17 mouse cellular contexts compared by ENCODE assay signal in the genomic region with DNA sequence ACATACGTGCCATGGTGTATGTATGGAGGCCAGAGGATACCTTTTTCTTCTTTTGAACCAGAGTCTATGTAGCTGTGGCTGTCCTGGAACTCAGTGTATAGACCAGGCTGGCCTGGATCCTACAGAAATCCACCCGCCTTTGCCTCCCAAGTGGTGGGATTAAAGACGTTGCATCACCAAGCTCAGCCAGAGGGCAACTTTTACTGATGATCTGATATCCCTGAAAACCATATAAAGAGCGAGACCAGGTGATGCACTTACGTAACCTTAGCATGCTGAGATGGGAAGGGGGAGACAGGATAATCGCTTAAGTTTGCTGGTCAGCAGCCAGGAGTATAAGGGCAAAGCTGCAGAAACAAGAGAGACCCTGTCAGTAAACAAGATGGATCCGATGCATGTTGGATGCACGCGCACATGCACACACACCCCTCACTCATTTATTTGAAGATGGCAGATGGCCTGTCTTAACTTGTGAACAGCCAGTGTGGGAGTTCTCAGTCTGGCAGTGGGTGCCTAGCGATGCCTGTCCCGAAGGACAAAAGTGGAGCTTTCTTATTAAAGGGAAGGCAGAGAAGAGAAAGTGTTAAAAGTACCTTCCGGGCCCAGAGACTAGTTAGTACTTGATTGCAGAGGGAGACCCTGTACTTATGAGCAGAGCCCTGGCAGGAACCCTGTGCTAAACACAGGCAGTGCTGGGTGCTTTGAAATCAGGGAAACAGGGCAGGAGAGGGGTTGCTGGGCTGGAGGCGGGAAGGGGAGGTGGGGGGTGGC. TPM values are rescaled to one million over a fixed set of nuclear protein-coding genes. Genes with fewer than 3 reads are reported as not detected.
A peak's percentile ranks its signal among the peaks of the same experiment; 100 is the strongest.
DNase-seq lines count a peak whose midpoint lies in the region; ATAC-seq and TF ChIP-seq lines count a peak whose summit lies in the region.
"Had no signal": no experiment of that assay in that cellular context is flagged by ENCODE, and none has a peak within 500 bp of the region (broad histone marks: within the 10 kb centered on the region; RNA-seq: fewer than 3 reads in every experiment).

No protein-coding gene starts in this region.

- H3K36me3 ChIP-seq in forebrain, embryonic 15.5 days, result no peaks in the 10 kb centered on the region
- no peaks in the 10 kb centered on the region for H3K36me3 ChIP-seq in forebrain, embryonic 12.5 days (replicated peaks)
- peaks cover 15% of the 10 kb centered on the region; the same call in 1 of the 2 replicates for H3K36me3 ChIP-seq in embryonic facial prominence, embryonic 14.5 days (ENCODE audit: control insufficient read depth, insufficient read depth, low read length)
- peaks cover 15% of the 10 kb centered on the region for H3K36me3 ChIP-seq in limb, embryonic 14.5 days (ENCODE audit: control insufficient read depth, insufficient read depth, low read length)
- H3K36me3 ChIP-seq: liver, embryonic 15.5 days had no signal

- no peaks in the 10 kb centered on the region for H3K9me3 ChIP-seq in forebrain, embryonic 15.5 days
- no peaks in the 10 kb centered on the region for H3K9me3 ChIP-seq in forebrain, embryonic 12.5 days
- no peaks in the 10 kb centered on the region for H3K9me3 ChIP-seq in embryonic facial prominence, embryonic 14.5 days (ENCODE audit: control insufficient read depth, low read length)
- no peaks in the 10 kb centered on the region for H3K9me3 ChIP-seq in limb, embryonic 14.5 days (ENCODE audit: control insufficient read depth, low read length)
- H3K9me3 ChIP-seq: liver, embryonic 15.5 days had no signal

- no peak for TF ChIP-seq POLR2A in limb, embryonic 14.5 days (IDR thresholded peaks at IDR 0.05; ENCODE audit: borderline replicate concordance, extremely low read depth, insufficient read depth, insufficient read length)

- peaks cover 10% of the 10 kb centered on the region for H3K4me1 ChIP-seq in forebrain, embryonic 15.5 days
- no peaks in the 10 kb centered on the region for H3K4me1 ChIP-seq in forebrain, embryonic 12.5 days
- H3K4me1 ChIP-seq in embryonic facial prominence, embryonic 14.5 days (ENCODE audit: control insufficient read depth, insufficient read depth, low read length), result peaks cover 41% of the 10 kb centered on the region
- H3K4me1 ChIP-seq in limb, embryonic 14.5 days (ENCODE audit: control insufficient read depth, insufficient read depth, low read length), result peaks cover 16% of the 10 kb centered on the region
- H3K4me1 ChIP-seq: liver, embryonic 15.5 days had no signal

- no peaks in the 10 kb centered on the region for H3K27me3 ChIP-seq in forebrain, embryonic 15.5 days
- H3K27me3 ChIP-seq in forebrain, embryonic 12.5 days, result no peaks in the 10 kb centered on the region
- H3K27me3 ChIP-seq in embryonic facial prominence, embryonic 14.5 days (replicated peaks; ENCODE audit: control insufficient read depth, insufficient read depth, low read length), result no peaks in the 10 kb centered on the region
- no peaks in the 10 kb centered on the region for H3K27me3 ChIP-seq in limb, embryonic 14.5 days (ENCODE audit: control insufficient read depth, insufficient read depth, low read length)
- H3K27me3 ChIP-seq: liver, embryonic 15.5 days had no signal

- DNase-seq in brain, adult 2 months (ENCODE audit: low read depth, low spot score), result peak; percentile 18
- DNase-seq in embryonic facial prominence, embryonic 14.5 days (ENCODE audit: low spot score), result peak; percentile 67
- DNase-seq in limb, embryonic 14.5 days (ENCODE audit: low spot score), result no peak
- DNase-seq in layer of hippocampus, postnatal 25 days (ENCODE audit: extremely low spot score in 1 of 2, low spot score in 1 of 2), result no peak
- DNase-seq in lung, postnatal 36 days, result no peak
- no peak for DNase-seq in cerebellum, adult 11 months
- DNase-seq: adrenal gland, adult 2 months; cerebellum, adult 2 months; heart, adult 11 months; kidney, adult 8-10 months; left cerebral cortex, postnatal 4 days; spleen, adult 18-20 months; thymus, postnatal 4 days had no signal

- WGBS in forebrain, embryonic 15.5 days, result 56% methylated on average over 13 of the region's 13 CpGs
- WGBS in forebrain, embryonic 12.5 days, result 77% methylated on average over 13 of the region's 13 CpGs
- 44% methylated on average over 13 of the region's 13 CpGs for WGBS in embryonic facial prominence, embryonic 14.5 days
- WGBS in limb, embryonic 14.5 days, result 51% methylated on average over 13 of the region's 13 CpGs

- peak; percentile 80; the same call in 1 of the 2 replicates for ATAC-seq in forebrain, embryonic 15.5 days (replicated peaks)
- ATAC-seq in forebrain, embryonic 12.5 days (ENCODE audit: low FRiP score), result no peak
- ATAC-seq in embryonic facial prominence, embryonic 14.5 days (ENCODE audit: low read depth), result peak; percentile 73
- no peak for ATAC-seq in limb, embryonic 14.5 days (ENCODE audit: low FRiP score, low read depth)

- H3K4me3 ChIP-seq in forebrain, embryonic 15.5 days, result no peak overlapping the region
- no peak overlapping the region for H3K4me3 ChIP-seq in forebrain, embryonic 12.5 days (replicated peaks)
- no peak overlapping the region for H3K4me3 ChIP-seq in embryonic facial prominence, embryonic 14.5 days (ENCODE audit: low read depth, low read length)
- no peak overlapping the region for H3K4me3 ChIP-seq in limb, embryonic 14.5 days (replicated peaks; ENCODE audit: low read length)
- H3K4me3 ChIP-seq: erythroblast, embryonic 14.5 days; liver, embryonic 15.5 days had no signal

- no peak overlapping the region for H3K9ac ChIP-seq in forebrain, embryonic 15.5 days (replicated peaks)
- no peak overlapping the region for H3K9ac ChIP-seq in forebrain, embryonic 12.5 days
- 0 out of 2 replicates have a peak overlapping the region, but pooled peaks have one; percentile 25 for H3K9ac ChIP-seq in embryonic facial prominence, embryonic 14.5 days (ENCODE audit: low read depth, low read length)
- H3K9ac ChIP-seq in limb, embryonic 14.5 days (ENCODE audit: low read depth, low read length, severe bottlenecking), result no peak overlapping the region
- H3K9ac ChIP-seq: liver, embryonic 15.5 days had no signal

- H3K4me2 ChIP-seq in forebrain, embryonic 15.5 days (replicated peaks), result no peak overlapping the region
- no peak overlapping the region for H3K4me2 ChIP-seq in forebrain, embryonic 12.5 days
- no peak overlapping the region for H3K4me2 ChIP-seq in embryonic facial prominence, embryonic 14.5 days (ENCODE audit: low read depth, low read length)
- no peak overlapping the region for H3K4me2 ChIP-seq in limb, embryonic 14.5 days (replicated peaks; ENCODE audit: low read depth, low read length, severe bottlenecking)
- H3K4me2 ChIP-seq: liver, embryonic 15.5 days had no signal

- no peak overlapping the region for H3K27ac ChIP-seq in forebrain, embryonic 15.5 days (replicated peaks)
- H3K27ac ChIP-seq in forebrain, embryonic 12.5 days, result no peak overlapping the region
- peak overlapping the region; percentile 81 for H3K27ac ChIP-seq in embryonic facial prominence, embryonic 14.5 days (replicated peaks; ENCODE audit: low read depth, low read length)
- peak overlapping the region; percentile 16; the same call in 1 of the 2 replicates for H3K27ac ChIP-seq in limb, embryonic 14.5 days (replicated peaks; ENCODE audit: low read depth, low read length)
- H3K27ac ChIP-seq: liver, embryonic 15.5 days had no signal

RNA-seq across cellular contexts. Expression of gene Itgb5, which starts 41.7 kb away (rescaled TPM):
- 10.6 and 13.3 TPM in 2 replicates for polyA plus RNA-seq in forebrain, embryonic 15.5 days (2015; fragmentation: Nextera tagmentation; extraction: Ambion mirVana)
- polyA plus RNA-seq in forebrain, embryonic 12.5 days (2016; fragmentation: Nextera tagmentation; extraction: Ambion mirVana), result 15.7 and 23.1 TPM in 2 replicates
- polyA plus RNA-seq in embryonic facial prominence, embryonic 14.5 days (2014; fragmentation: Nextera tagmentation; extraction: Ambion mirVana), result 116 and 121 TPM in 2 replicates
- 117 and 123 TPM in 2 replicates for polyA plus RNA-seq in limb, embryonic 14.5 days (2012; rRNA removed)
- 107 and 108 TPM in 2 replicates for polyA plus RNA-seq in limb, embryonic 14.5 days (2014; fragmentation: Nextera tagmentation; extraction: Ambion mirVana)
- 10 to 100 TPM; 38.7 to 42.3 TPM for total RNA-seq in layer of hippocampus, postnatal 25 days (2021)

Comparison
In these comparisons a context has a peak if more than half of its experiments do, and no peak if none do; other contexts are left out.
1. ATAC-seq: peak in forebrain, embryonic 15.5 days (single experiment) and embryonic facial prominence, embryonic 14.5 days (single experiment); none in forebrain, embryonic 12.5 days (single experiment) and limb, embryonic 14.5 days (single experiment).
2. H3K27ac ChIP-seq: peak in embryonic facial prominence, embryonic 14.5 days (single experiment) and limb, embryonic 14.5 days (single experiment); none in forebrain, embryonic 15.5 days (single experiment) and forebrain, embryonic 12.5 days (single experiment).
3. DNase-seq: peak in brain, adult 2 months (single experiment) and embryonic facial prominence, embryonic 14.5 days (single experiment); none in limb, embryonic 14.5 days (single experiment), layer of hippocampus, postnatal 25 days (0 of 2), lung, postnatal 36 days (single experiment) and cerebellum, adult 11 months (single experiment).